Mouse (Mus musculus) layer of hippocampus, adult 9-11 months (tissue): ENCODE measurements around the gene Serpini1.
A peak's percentile ranks its signal among the peaks of the same experiment; 100 is the strongest.

Experiments
- DNase-seq: peaks from one replicate; pipeline ENCODE4 v3.0.0; 2022

The Serpini1 gene

DNA sequence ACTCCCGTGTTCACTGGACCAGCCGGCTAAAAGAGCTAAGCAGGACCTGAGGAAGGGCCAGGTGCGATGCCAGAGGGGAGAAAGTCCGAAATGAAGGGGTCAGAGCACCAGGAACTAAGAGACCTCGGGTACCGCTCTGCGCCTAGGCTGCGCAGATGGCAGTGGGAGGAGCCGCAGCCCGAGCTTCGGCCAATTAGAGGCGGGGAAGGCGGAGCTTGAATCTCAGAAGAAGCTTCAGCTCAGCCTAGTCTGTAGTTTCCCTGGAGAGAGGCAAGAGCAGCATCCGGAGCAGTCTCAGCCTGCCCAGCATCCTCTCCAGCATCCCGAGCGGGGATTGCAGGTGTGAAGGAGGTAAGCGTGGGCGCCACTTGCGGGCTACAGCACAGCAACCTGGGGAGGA lies at the start of gene Serpini1:
Gene Serpini1, plus strand, starts transcription at position 256 of the 400 bp plus-strand sequence.
- peak; percentile 94 for DNase-seq

GRCm38 (mm10) chr3:75517631-75518250 lies 39.6 kb upstream of the Serpini1 start:
- DNase-seq = peak; percentile 9

- DNase-seq = no peak
Measured at GRCm38 (mm10) chr3:75521314-75521713, 36.0 kb upstream of the Serpini1 start.

GRCm38 (mm10) chr3:75522527-75522926 lies 34.8 kb upstream of the Serpini1 start:
- DNase-seq = no peak

- DNase-seq = no peak
Measured at GRCm38 (mm10) chr3:75531074-75531473, 26.3 kb upstream of the Serpini1 start.

DNA sequence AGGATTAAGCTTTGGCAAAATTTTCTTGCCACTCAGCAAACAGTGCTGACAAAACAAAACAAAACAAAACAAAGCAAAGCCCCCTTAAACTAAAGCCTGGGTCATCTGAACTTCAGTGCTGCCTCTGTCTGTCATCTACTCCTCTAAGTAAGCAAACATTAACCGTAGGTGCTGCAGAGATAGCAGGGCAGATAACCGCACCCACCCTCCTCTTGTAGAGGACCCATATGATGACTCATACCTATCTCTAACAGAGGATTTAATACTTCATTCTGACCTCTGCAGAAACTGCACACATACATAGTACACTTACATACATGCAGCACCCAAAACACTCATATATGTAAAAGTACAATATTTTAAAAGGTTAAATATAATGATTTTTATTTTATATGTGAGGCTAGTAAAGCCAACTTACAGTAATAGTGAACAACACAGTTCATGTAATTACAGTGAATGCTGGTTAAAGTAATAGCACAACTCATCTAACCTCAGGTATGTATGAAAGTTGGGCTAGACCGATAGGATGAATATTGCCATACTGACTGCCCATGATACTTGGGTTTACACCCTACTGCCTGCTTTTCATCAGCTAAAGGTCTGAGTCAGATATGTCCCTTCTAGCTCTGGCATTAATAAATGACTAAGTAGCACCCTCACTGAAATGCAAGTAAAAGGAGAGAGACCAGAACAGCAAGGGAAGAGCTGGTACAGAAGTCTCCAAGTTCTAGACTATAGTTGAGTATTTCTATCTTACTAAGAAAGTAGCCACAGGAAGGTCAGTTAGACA lies 23.1 kb upstream of the Serpini1 start:
- DNase-seq = no peak

DNA sequence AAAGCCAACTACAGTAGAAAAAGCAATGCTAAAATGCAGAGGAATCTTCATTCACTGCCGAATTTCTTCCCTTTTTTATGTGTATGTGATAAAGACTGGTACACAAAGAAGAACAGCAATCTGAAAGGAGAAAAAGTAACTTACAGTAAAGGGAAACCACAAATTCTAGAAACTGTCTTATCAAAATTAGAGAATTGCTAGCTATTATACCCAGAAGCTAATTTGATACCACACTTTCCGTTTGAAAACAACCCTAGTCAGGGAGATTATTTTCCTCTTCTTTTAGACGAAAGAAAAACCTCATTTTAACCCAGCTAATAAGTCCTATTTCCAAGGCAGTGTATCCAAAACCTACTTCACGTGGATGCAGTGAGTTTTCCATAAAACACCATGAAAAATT lies 16.1 kb upstream of the Serpini1 start:
- DNase-seq = no peak

DNA sequence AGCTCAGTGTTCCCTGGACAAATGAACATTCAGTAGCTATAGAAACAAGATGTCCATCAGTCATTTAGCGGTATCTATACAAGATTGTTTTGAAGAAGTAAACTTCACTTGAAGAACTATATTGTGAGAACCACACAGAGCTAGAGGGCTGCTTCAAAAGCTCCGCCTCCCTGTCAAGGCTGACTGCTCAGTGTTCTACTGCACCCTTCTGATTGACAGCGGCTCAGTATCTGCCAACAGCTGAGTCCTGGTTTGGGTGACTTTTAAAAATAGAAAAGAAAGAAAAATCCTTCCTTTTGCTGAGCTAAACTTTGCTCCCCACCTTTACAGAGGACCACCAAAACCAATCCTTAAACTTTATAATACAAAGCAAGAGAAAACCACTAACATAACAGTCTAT lies 14.5 kb upstream of the Serpini1 start:
- DNase-seq = no peak

GRCm38 (mm10) chr3:75544287-75544686 lies 13.1 kb upstream of the Serpini1 start:
- no peak for DNase-seq

DNA sequence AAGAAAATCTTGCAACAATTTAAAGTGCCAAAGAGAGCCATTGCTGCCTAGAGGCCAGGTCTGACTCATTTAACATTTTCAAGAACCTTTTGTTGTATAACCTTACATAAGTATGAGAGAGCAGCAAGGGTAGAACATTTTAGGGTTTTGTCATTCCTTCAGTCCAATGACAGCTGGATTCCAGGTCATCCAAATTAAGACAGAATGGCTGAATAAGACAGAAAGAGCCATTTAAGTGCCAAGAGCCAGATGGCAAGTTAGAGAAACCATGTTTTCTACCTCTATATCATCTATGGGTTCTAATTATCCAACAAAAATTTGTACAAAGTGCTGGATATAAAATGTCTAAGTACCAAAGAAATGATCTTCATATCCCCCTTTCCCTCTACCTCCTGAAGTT lies 6.1 kb upstream of the Serpini1 start:
- DNase-seq = no peak

DNA sequence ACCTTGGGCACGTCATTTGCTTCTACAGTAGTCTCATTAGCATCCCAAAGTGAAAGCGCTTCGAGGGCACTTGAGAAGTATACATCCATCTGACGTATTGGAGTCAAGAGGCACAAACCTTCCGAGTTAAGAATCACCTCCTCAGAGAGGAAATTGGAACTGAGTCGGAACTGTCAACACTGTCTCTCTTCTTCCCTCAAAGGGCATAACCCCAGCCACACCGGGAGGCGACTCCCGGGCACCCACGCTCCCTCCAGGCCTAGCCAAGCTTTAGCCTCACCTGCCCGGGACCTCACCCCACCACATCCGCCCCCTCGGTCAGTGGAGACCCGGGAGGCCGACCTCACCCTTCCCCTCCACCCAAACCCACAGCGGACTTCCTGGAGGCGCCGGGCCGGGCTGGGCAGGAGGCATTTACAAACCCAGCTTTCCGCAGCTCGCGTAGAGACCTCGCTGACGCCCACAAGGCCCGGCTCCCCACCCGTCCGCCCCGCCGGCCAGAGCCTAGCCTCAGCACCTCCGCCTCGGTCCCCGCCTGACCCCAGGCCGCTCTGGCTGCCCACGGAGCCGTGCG lies 1.1 kb upstream of the Serpini1 start:
- peak; percentile 18 for DNase-seq

- peak; percentile 100 for DNase-seq
Measured at GRCm38 (mm10) chr3:75556695-75557291, 554 bp upstream of the Serpini1 start, which contains the start of gene Pdcd10. Pdcd10 (minus strand) TSS chr3:75556856.

- no peak for DNase-seq
Measured at GRCm38 (mm10) chr3:75574074-75574473, 16.7 kb downstream of the Serpini1 start.

DNA sequence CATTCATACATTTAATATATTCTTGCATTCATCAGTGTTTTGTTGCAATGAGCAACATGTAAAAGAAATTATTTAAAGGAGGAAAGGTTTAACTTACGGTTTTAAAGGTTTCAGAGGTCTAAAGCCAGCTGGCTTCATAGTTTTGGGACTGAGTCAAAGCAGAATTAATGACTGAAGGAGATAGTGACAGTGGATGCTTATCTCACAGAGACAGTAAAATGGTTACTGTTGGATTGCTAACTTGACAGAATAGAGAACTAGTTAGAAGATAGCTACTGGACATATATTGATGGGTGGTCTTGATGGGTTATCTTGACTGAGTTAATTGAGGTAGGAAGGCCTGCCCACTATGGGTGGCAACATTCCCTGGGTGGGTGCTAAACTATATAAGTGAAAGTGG lies 18.2 kb downstream of the Serpini1 start:
- DNase-seq = no peak

- no peak for DNase-seq
Measured at GRCm38 (mm10) chr3:75579352-75579751, 22.0 kb downstream of the Serpini1 start.

DNA sequence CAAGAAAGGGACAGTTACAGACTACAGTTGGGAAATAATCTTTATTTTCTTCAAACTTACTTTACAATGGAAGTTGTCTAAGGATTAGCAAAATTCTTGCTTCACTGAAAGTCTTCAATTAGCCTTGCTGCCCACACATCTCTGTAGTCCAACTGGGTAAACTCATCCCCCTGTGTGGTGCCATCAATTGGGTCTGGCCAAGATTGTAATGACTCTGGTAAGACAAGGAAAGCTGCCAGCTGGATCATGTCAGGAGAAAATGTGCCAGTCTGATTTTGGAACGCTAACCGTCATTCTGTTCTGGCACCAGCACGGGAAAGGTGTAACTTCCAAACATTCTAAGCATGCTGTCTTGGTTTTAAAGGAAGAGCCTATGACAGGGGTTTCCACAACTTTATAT lies 25.9 kb downstream of the Serpini1 start:
- peak; percentile 39 for DNase-seq

- peak; percentile 32 for DNase-seq
Measured at GRCm38 (mm10) chr3:75584898-75585297, 27.6 kb downstream of the Serpini1 start.

- DNase-seq = no peak
Measured at GRCm38 (mm10) chr3:75611019-75611418, 53.7 kb downstream of the Serpini1 start.

DNA sequence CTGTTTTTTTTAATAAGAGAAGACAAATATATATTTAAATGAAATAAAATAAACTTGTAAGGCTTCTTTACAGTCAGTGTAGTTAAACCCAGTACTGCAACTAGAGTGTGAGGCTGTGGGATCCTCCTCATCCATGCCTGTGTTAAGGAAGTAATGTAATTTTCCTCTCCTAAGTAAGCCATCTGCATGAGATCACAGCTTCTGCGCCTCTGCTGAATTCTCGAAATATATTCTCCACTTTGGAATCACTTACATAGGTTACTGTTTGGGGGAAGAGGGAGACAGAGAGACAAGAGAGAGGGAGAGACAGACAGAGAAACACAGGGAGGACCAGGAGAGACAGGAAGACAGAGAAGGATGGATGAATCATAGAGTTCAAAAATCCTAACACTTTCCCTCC lies 67.3 kb downstream of the Serpini1 start:
- no peak for DNase-seq

DNA sequence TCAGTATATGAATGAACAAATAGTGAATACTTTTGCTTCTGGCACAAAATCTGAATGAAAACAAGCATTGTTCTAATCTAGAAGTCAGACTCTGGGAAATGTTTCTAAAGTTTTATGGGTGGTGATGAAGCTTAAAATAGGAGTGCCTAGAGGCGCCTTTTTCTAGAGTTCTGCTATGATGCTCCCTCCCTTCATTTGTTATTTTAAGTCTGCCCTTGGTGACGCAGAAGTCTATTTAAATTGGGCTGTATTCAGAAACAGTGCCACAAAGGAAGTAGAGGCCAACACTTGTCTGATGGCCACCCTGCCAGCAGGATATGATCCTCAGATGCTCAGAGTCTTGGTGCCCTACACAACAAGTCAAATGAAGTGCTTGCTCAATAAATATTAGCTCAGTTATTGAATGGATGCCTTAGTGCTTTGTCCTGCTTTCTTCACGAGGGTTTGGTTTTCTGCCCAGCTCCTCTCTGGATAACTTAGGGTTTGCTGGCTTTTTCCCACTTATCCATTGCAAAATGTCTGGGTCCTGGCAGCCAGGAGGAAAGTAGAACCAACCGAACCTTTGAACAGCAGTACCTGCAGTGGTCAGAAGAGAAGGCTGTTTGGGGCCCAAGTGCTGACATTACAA lies 73.8 kb downstream of the Serpini1 start:
- no peak for DNase-seq

GRCm38 (mm10) chr3:75633221-75633620 lies 75.9 kb downstream of the Serpini1 start:
- DNase-seq = no peak

DNA sequence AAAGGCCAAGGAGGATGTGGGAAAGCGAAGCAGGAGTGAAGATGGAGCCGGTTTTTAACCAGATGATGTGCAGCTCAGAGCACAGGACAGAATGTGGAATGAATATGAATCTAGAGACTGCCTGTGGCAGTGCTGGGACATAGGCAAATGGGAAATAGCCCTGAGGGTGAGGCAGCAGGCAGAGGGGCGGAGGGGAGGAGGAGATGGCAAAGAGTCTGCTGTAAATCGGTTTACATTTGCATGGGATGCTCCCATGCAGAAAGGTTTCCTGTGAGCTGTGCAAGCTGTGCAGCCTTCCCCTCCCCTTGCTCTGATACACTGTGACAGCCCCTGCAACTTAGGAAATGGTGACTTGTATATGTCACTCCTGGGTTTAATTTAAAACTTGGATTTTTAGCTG lies 76.3 kb downstream of the Serpini1 start:
- no peak for DNase-seq

DNA sequence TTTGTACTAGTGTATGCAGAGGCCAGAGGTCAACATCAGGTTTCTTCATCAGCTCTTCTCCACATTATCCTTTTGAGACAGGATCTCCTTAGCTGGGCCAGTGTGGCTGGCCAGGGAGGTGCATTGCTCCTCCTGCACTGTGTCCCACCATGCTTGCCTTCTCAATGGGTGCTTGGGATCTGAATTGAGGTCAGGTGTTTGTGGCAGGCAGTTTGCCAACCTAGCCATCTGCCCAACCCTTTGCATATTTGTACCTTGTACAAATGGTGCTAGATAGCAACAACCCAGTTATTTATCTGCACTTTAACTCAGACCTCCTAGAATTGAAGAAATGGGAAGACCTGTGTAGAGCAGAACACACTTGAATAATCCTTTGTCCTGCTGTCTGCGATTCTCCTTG lies 78.3 kb downstream of the Serpini1 start:
- no peak for DNase-seq
